ENCODE assay signal across 11 mouse cellular contexts in the genomic region with DNA sequence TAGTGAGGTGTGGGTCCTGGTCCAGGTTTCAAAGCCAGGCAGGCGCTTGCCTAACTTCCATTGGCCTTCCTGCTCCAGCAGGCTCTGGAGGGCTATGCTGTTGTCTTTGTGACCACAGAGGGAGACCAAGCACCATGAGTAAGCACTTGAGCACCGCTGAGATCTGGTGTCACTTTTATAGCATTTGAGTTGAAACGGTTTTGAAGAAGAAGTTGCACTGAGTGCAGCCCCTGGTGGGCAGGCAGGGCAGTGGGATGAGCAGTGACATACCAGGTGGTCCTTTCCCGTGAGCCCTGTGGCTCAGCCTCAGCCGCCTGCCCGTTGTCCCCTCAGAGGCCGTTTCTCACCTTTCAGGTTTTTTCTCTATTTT. TPM values are rescaled to one million over a fixed set of nuclear protein-coding genes. Genes with fewer than 3 reads are reported as not detected.
A peak's percentile ranks its signal among the peaks of the same experiment; 100 is the strongest.
DNase-seq lines count a peak whose midpoint lies in the region; ATAC-seq lines count a peak whose summit lies in the region.
"Had no signal": no experiment of that assay in that cellular context is flagged by ENCODE, and none has a peak within 500 bp of the region (broad histone marks: within the 10 kb centered on the region; RNA-seq: fewer than 3 reads in every experiment).

No protein-coding gene starts in this region.

- H3K4me3 ChIP-seq in liver, embryonic 12.5 days: no peak overlapping the region
- no peak overlapping the region for H3K4me3 ChIP-seq in embryonic facial prominence, embryonic 10.5 days
- H3K4me3 ChIP-seq: heart, embryonic 15.5 days; limb, embryonic 15.5 days had no signal

- intact Hi-C loops in left cerebral cortex, postnatal 4 days (cut with DNase I): no loop called here

- 0 out of 2 replicates have a peak overlapping the region, but pooled peaks have one; percentile 31 for H3K4me2 ChIP-seq in liver, embryonic 12.5 days
- H3K4me2 ChIP-seq: heart, embryonic 15.5 days; limb, embryonic 15.5 days had no signal

- ATAC-seq in CD4-positive, CD25-positive, alpha-beta regulatory T cell, adult 4 months: peak; percentile 58
- 0 out of 2 replicates have a peak, but pooled peaks have one; percentile 25 for ATAC-seq in liver, embryonic 12.5 days

- H3K9ac ChIP-seq in liver, embryonic 12.5 days: no peak overlapping the region
- H3K9ac ChIP-seq: heart, embryonic 15.5 days; limb, embryonic 15.5 days had no signal

- peaks cover 29% of the 10 kb centered on the region for H3K36me3 ChIP-seq in liver, embryonic 12.5 days
- H3K36me3 ChIP-seq in embryonic facial prominence, embryonic 10.5 days (replicated peaks): peaks cover 27% of the 10 kb centered on the region
- H3K36me3 ChIP-seq: heart, embryonic 15.5 days had no signal

- H3K27ac ChIP-seq in liver, embryonic 12.5 days: peak overlapping the region; percentile 47; the same call in 1 of the 2 replicates
- H3K27ac ChIP-seq in embryonic facial prominence, embryonic 10.5 days (replicated peaks): no peak overlapping the region
- H3K27ac ChIP-seq: heart, embryonic 15.5 days; limb, embryonic 15.5 days had no signal

- peak; percentile 43 for DNase-seq in T-cell, adult 2 months (ENCODE audit: low spot score)
- peak; percentile 16 to 53 for DNase-seq in thymus, adult 18-20 months
- no peak for DNase-seq in adrenal gland, postnatal 14 days
- no peak for DNase-seq in left cerebral cortex, postnatal 4 days
- no peak for DNase-seq in embryonic facial prominence, embryonic 10.5 days (ENCODE audit: low spot score)
- DNase-seq: embryo, embryonic 11 days; right cerebral cortex, adult 18-20 months had no signal

- 43% methylated on average over 7 of the region's 7 CpGs for WGBS in liver, embryonic 12.5 days (ENCODE audit: insufficient replicate concordance)
- 83% methylated on average over 7 of the region's 7 CpGs for WGBS in embryonic facial prominence, embryonic 10.5 days

- no peaks in the 10 kb centered on the region for H3K27me3 ChIP-seq in liver, embryonic 12.5 days (replicated peaks)
- H3K27me3 ChIP-seq in embryonic facial prominence, embryonic 10.5 days (replicated peaks; ENCODE audit: low read depth, poor library complexity, severe bottlenecking): no peaks in the 10 kb centered on the region
- H3K27me3 ChIP-seq: heart, embryonic 15.5 days; limb, embryonic 15.5 days had no signal

- H3K9me3 ChIP-seq in liver, embryonic 12.5 days (replicated peaks): no peaks in the 10 kb centered on the region
- H3K9me3 ChIP-seq in embryonic facial prominence, embryonic 10.5 days: no peaks in the 10 kb centered on the region
- H3K9me3 ChIP-seq: heart, embryonic 15.5 days; limb, embryonic 15.5 days had no signal

- H3K4me1 ChIP-seq in liver, embryonic 12.5 days: peaks cover 28% of the 10 kb centered on the region
- no peaks in the 10 kb centered on the region for H3K4me1 ChIP-seq in embryonic facial prominence, embryonic 10.5 days
- H3K4me1 ChIP-seq: limb, embryonic 15.5 days had no signal

RNA-seq across cellular contexts. Expression of gene Zfp750, which starts 41.1 kb away (rescaled TPM):
- polyA plus RNA-seq in CD4-positive, CD25-positive, alpha-beta regulatory T cell, adult 4 months (2017; shearing (Covaris generic)): 1 to 10 TPM in 1 of 2 experiments, under 1 TPM in 1; 0.65 to 1.6 TPM
- 0.24 and 0.35 TPM in 2 replicates for polyA plus RNA-seq in liver, embryonic 12.5 days (2016; fragmentation: Nextera tagmentation; extraction: Ambion mirVana)
- total RNA-seq in adrenal gland, postnatal 14 days (2021): 1.0 and 1.8 TPM in 2 replicates
- total RNA-seq in left cerebral cortex, postnatal 4 days (2021): not detected
- polyA plus RNA-seq in embryonic facial prominence, embryonic 10.5 days (2016; fragmentation: Nextera tagmentation; extraction: Ambion mirVana): 0.73 and 0.91 TPM in 2 replicates

Comparison
In these comparisons a context has a peak if more than half of its experiments do, and no peak if none do; other contexts are left out.
1. DNase-seq: peak in T-cell, adult 2 months (single experiment) and thymus, adult 18-20 months (2 of 2); none in adrenal gland, postnatal 14 days (single experiment), left cerebral cortex, postnatal 4 days (single experiment) and embryonic facial prominence, embryonic 10.5 days (single experiment).